Mouse (Mus musculus) C2C12 (cell line): ENCODE data around the gene Cdhr5. TPM values are rescaled to one million over a fixed set of nuclear protein-coding genes. Genes with fewer than 3 reads are reported as not detected.

ENCODE experiments used
- H3K27me3 ChIP-seq: one replicate; pipeline ENCODE4 v1.6.1; 2011; ENCODE audit not compliant: control insufficient read depth, insufficient read depth, insufficient read length
- H3K36me3 ChIP-seq: one replicate; pipeline ENCODE4 v1.6.1; 2011; ENCODE audit not compliant: control insufficient read depth, insufficient read depth
- H3K4me3 ChIP-seq: one replicate; pipeline ENCODE4 v1.5.1; 2011; ENCODE audit warnings: mild to moderate bottlenecking, control low read depth; ENCODE audit not compliant: poor library complexity, insufficient read depth, severe bottlenecking
- H3K79me2 ChIP-seq: one replicate; pipeline ENCODE4 v1.6.1; 2011; ENCODE audit not compliant: control insufficient read depth, insufficient read depth
- H3K79me3 ChIP-seq: one replicate; pipeline ENCODE4 v1.6.1; 2011; ENCODE audit warnings: low read depth, control low read depth
- H3ac ChIP-seq: one replicate; pipeline ENCODE3; 2011; ENCODE audit warnings: low read depth; ENCODE audit not compliant: control insufficient read depth, insufficient read length
- CEBPB ChIP-seq: IDR thresholded peaks from one replicate; pipeline ENCODE4 v1.6.1; 2011; ENCODE audit warnings: low read depth, mild to moderate bottlenecking, control low read depth, moderate library complexity
- CTCF ChIP-seq: IDR thresholded peaks from one replicate; pipeline ENCODE4 v1.5.1; 2011; ENCODE audit not compliant: control insufficient read depth, insufficient read depth, insufficient read length
- FOSL1 ChIP-seq: IDR thresholded peaks from one replicate; pipeline ENCODE4 v1.8.0; 2011; ENCODE audit warnings: mild to moderate bottlenecking, low read length; ENCODE audit not compliant: poor library complexity, insufficient read depth, severe bottlenecking
- MAX ChIP-seq: IDR thresholded peaks from one replicate; pipeline ENCODE4 v1.6.1; 2011; ENCODE audit warnings: mild to moderate bottlenecking, control low read depth
- MYOD1 ChIP-seq: IDR thresholded peaks from one replicate; pipeline ENCODE4 v1.6.1; 2011; ENCODE audit warnings: low read depth; ENCODE audit not compliant: control insufficient read depth, insufficient read length
- MYOG ChIP-seq: IDR thresholded peaks from one replicate; pipeline ENCODE4 v1.6.1; 2011; ENCODE audit not compliant: control insufficient read depth, insufficient read length; ENCODE audit errors: extremely low read depth
- USF1 ChIP-seq: IDR thresholded peaks from one replicate; pipeline ENCODE4 v1.6.1; 2011; ENCODE audit warnings: low read depth, mild to moderate bottlenecking, control low read depth, moderate library complexity
- polyA plus RNA-seq: library from polyadenylated mRNA; unstranded; fragments of >200 nt; fragmentation: generic; extraction: Trizol; gene quantifications from one replicate; pipeline ENCODE4 v1.2.1, GENCODE M21; 2012; ENCODE audit warnings: missing spikeins

The Cdhr5 gene
- polyA plus RNA-seq, 1 experiment = 0.04 TPM

- Histone ChIP-seq H3K79me2 (no peaks in the 10 kb centered on the region), H3K36me3 (no peaks in the 10 kb centered on the region), H3K4me3 (no peak overlapping the region), H3K79me3 (no peaks in the 10 kb centered on the region), H3ac (no peak overlapping the region), H3K27me3 (no peaks in the 10 kb centered on the region)
- TF ChIP-seq USF1 (no peak), CTCF (no peak), CEBPB (no peak), MYOG (no peak), MYOD1 (no peak), FOSL1 (no peak), MAX (no peak)
Measured at GRCm38 (mm10) chr7:141270631-141271030, 6.0 kb downstream of the Cdhr5 start.

GRCm38 (mm10) chr7:141269273-141269545 is 7.4 kb downstream of the Cdhr5 start:
- Histone ChIP-seq H3K4me3 (no peak overlapping the region), H3K79me3 (no peaks in the 10 kb centered on the region), H3K79me2 (no peaks in the 10 kb centered on the region), H3ac (no peak overlapping the region), H3K27me3 (no peaks in the 10 kb centered on the region), H3K36me3 (peaks cover under 1% of the 10 kb centered on the region)
- TF ChIP-seq MYOD1 (no peak), CTCF (no peak), CEBPB (no peak), MYOG (no peak), USF1 (no peak), FOSL1 (no peak)

GRCm38 (mm10) chr7:141268466-141269272 is 7.9 kb downstream of the Cdhr5 start:
- peaks cover 6% of the 10 kb centered on the region for H3K36me3 ChIP-seq
- H3ac ChIP-seq = no peak overlapping the region
- no peak for TF ChIP-seq MAX
- no peak for TF ChIP-seq MYOG
- no peak for TF ChIP-seq FOSL1
- TF ChIP-seq USF1 = no peak
- TF ChIP-seq CEBPB = no peak
- TF ChIP-seq MYOD1 = no peak
- TF ChIP-seq CTCF = no peak
- no peaks in the 10 kb centered on the region for H3K27me3 ChIP-seq
- H3K79me2 ChIP-seq = no peaks in the 10 kb centered on the region
- no peak overlapping the region for H3K4me3 ChIP-seq
- no peaks in the 10 kb centered on the region for H3K79me3 ChIP-seq

- Histone ChIP-seq H3K4me3 (peak within 1 kb of the TSS; percentile 48), H3K27me3 (no peaks in the 10 kb centered on the region)
Measured at GRCm38 (mm10) chr7:141265739-141266561, 10.6 kb downstream of the Cdhr5 start, which contains the start of gene Irf7. Gene Irf7 (minus strand): TSS chr7:141266481.

GRCm38 (mm10) chr7:141265411-141265738 is 11.2 kb downstream of the Cdhr5 start:
- TF ChIP-seq CEBPB = no peak
- TF ChIP-seq CTCF = no peak
- TF ChIP-seq FOSL1 = no peak
- no peak for TF ChIP-seq MYOG
- TF ChIP-seq MYOD1 = no peak
- no peak for TF ChIP-seq MAX
- TF ChIP-seq USF1 = no peak
- Histone ChIP-seq H3K36me3 (peaks cover 27% of the 10 kb centered on the region), H3K27me3 (no peaks in the 10 kb centered on the region), H3K79me3 (no peaks in the 10 kb centered on the region), H3ac (no peak overlapping the region), H3K4me3 (no peak overlapping the region), H3K79me2 (no peaks in the 10 kb centered on the region)

More at GRCm38 (mm10) chr7:141265739-141266561, 10.6 kb downstream of the Cdhr5 start, which contains the start of gene Irf7:
- no peaks in the 10 kb centered on the region for H3K79me3 ChIP-seq
- TF ChIP-seq USF1 (no peak), MYOD1 (no peak), FOSL1 (no peak), MYOG (no peak), CEBPB (no peak), CTCF (no peak), MAX (no peak)
- H3K36me3 ChIP-seq = peaks cover 26% of the 10 kb centered on the region
- H3ac ChIP-seq = peak within 1 kb of the TSS; percentile 42
- no peaks in the 10 kb centered on the region for H3K79me2 ChIP-seq
